Mouse (Mus musculus): ENCODE data around the gene Xrcc6.

DNA sequence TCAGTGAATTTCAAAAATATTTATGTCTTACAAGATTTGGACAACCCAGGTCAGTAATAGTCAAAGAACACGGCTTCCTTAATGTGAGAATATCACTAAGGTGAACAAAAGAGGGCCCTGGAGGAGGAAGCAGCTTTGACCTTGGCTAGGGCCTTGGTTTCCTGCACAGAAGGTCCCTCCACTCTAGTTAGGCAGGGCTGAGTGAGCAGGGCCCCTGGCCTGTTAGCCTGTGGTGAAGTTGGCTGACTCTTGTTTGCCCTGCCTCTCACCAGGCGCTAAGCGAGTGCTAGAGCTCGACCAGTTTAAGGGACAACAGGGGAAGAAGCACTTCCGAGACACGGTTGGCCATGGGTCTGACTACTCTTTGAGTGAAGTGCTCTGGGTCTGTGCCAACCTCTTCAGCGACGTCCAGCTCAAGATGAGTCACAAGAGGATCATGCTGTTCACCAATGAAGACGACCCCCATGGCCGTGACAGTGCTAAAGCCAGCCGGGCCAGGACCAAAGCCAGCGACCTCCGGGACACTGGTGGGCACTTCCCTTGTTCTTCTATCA lies 35.0 kb downstream of the Xrcc6 start:
- TF ChIP-seq CTCF (IDR thresholded peaks at IDR 0.05; ENCODE audit: control insufficient read depth, insufficient read depth, insufficient read length): no peak
- no peak for TF ChIP-seq MAX (IDR thresholded peaks at IDR 0.05)

Data from C2C12 (cell line).